Mouse (Mus musculus) frontal cortex, postnatal 10 days (tissue): ENCODE results near the gene Sp2.

Experiments used
- DNase-seq, 2 experiments: peaks; one replicate each; pipeline ENCODE4 v3.0.0; 2022; ENCODE audit warnings: low spot score in 2 of 2, mixed read lengths in 1 of 2

The Sp2 gene

GRCm38 (mm10) chr11:96970341-96970740 lies 12.4 kb downstream of the Sp2 start:
- no peak for DNase-seq

GRCm38 (mm10) chr11:96969746-96970145 lies 13.0 kb downstream of the Sp2 start:
- DNase-seq, result no peak

GRCm38 (mm10) chr11:96969280-96969722 lies 13.5 kb downstream of the Sp2 start:
- DNase-seq, result no peak

- DNase-seq, result no peak
Observed at GRCm38 (mm10) chr11:96968476-96968875, 14.3 kb downstream of the Sp2 start.

GRCm38 (mm10) chr11:96967544-96968269 lies 15.1 kb downstream of the Sp2 start:
- DNase-seq, result no peak

- no peak for DNase-seq
Observed at GRCm38 (mm10) chr11:96966914-96967543, 15.7 kb downstream of the Sp2 start.

GRCm38 (mm10) chr11:96966172-96966571 lies 16.6 kb downstream of the Sp2 start:
- no peak for DNase-seq

- DNase-seq, result peak; percentile 67 to 82
Observed at GRCm38 (mm10) chr11:96963580-96963979, 19.2 kb downstream of the Sp2 start.

GRCm38 (mm10) chr11:96957061-96957805 lies 25.5 kb downstream of the Sp2 start:
- DNase-seq, result no peak

GRCm38 (mm10) chr11:96956009-96956724 lies 26.6 kb downstream of the Sp2 start:
- no peak for DNase-seq

- DNase-seq, result no peak
Observed at GRCm38 (mm10) chr11:96955094-96955493, 27.7 kb downstream of the Sp2 start.

- no peak for DNase-seq
Observed at GRCm38 (mm10) chr11:96952896-96953295, 29.9 kb downstream of the Sp2 start.

- no peak for DNase-seq
Observed at GRCm38 (mm10) chr11:96952426-96952825, 30.3 kb downstream of the Sp2 start.

- no peak for DNase-seq
Observed at GRCm38 (mm10) chr11:96950767-96951166, 32.0 kb downstream of the Sp2 start.

- DNase-seq, result no peak
Observed at GRCm38 (mm10) chr11:96947849-96948248, 34.9 kb downstream of the Sp2 start.

GRCm38 (mm10) chr11:96946498-96946897 lies 36.3 kb downstream of the Sp2 start:
- DNase-seq, result no peak

- no peak for DNase-seq
Observed at GRCm38 (mm10) chr11:96944844-96945580, 37.7 kb downstream of the Sp2 start.

GRCm38 (mm10) chr11:96943746-96944304 lies 38.9 kb downstream of the Sp2 start, which contains the start of gene Pnpo:
Gene Pnpo (minus strand): TSS chr11:96943986.
- peak; percentile 91 to 94 for DNase-seq

- no peak for DNase-seq
Observed at GRCm38 (mm10) chr11:96941989-96942590, 40.7 kb downstream of the Sp2 start.
